Mouse (Mus musculus) ovary, postnatal 14 days (tissue): ENCODE measurements at regions not wholly inside any gene's neighbourhood (a gene's known extent, or its start where the extent isn't known, plus 50 kb on each side); places are given as distances from the start of the nearest gene placed in this dataset.
"Not testable (repeated sequence)": the region's sequence is repeated elsewhere in the genome, so short reads cannot be mapped to it uniquely, and the experiment has no call there.

Experiments
- DNase-seq: peaks from one replicate; pipeline ENCODE4 v3.0.0; 2022; ENCODE audit warnings: low spot score

GRCm38 (mm10) chr8:42442786-42443185 lies 698.5 kb downstream of the Triml1 start:
- DNase-seq: no peak

GRCm38 (mm10) chr8:42402632-42403031 lies 738.7 kb downstream of the Triml1 start:
- DNase-seq: no peak

- DNase-seq: no peak
These were observed 744.4 kb downstream of the Triml1 start for GRCm38 (mm10) chr8:42396886-42397285.

GRCm38 (mm10) chr8:42388816-42389215 lies 752.5 kb downstream of the Triml1 start:
- no peak for DNase-seq

GRCm38 (mm10) chr8:42348073-42348603 lies 793.1 kb downstream of the Triml1 start:
- DNase-seq: no peak

GRCm38 (mm10) chr8:42334708-42335107 lies 806.6 kb downstream of the Triml1 start:
- DNase-seq: no peak

- no peak for DNase-seq
These were observed 816.6 kb downstream of the Triml1 start for GRCm38 (mm10) chr8:42324663-42325062.

GRCm38 (mm10) chr8:42322862-42323261 lies 818.4 kb downstream of the Triml1 start:
- no peak for DNase-seq

- no peak for DNase-seq
These were observed 830.2 kb downstream of the Triml1 start for GRCm38 (mm10) chr8:42311060-42311459.

GRCm38 (mm10) chr8:42291392-42291791 lies 849.9 kb downstream of the Triml1 start:
- no peak for DNase-seq

- no peak for DNase-seq
These were observed 859.3 kb downstream of the Triml1 start for GRCm38 (mm10) chr8:42282011-42282410.

- DNase-seq: no peak
These were observed 836.5 kb upstream of the Frg1 start for GRCm38 (mm10) chr8:42253358-42253757.

- DNase-seq: not testable (repeated sequence)
These were observed 825.4 kb upstream of the Frg1 start for GRCm38 (mm10) chr8:42242321-42242720.

- no peak for DNase-seq
These were observed 803.2 kb upstream of the Frg1 start for GRCm38 (mm10) chr8:42219857-42220600.

- DNase-seq: no peak
These were observed 794.1 kb upstream of the Frg1 start for GRCm38 (mm10) chr8:42210943-42211342.

- no peak for DNase-seq
These were observed 793.1 kb upstream of the Frg1 start for GRCm38 (mm10) chr8:42209989-42210388.

- DNase-seq: no peak
These were observed 780.4 kb upstream of the Frg1 start for GRCm38 (mm10) chr8:42197257-42197656.

- no peak for DNase-seq
These were observed 777.2 kb upstream of the Frg1 start for GRCm38 (mm10) chr8:42193902-42194550.

- no peak for DNase-seq
These were observed 770.2 kb upstream of the Frg1 start for GRCm38 (mm10) chr8:42187083-42187482.

GRCm38 (mm10) chr8:42183288-42183878 lies 766.5 kb upstream of the Frg1 start:
- no peak for DNase-seq

- no peak for DNase-seq
These were observed 745.6 kb upstream of the Frg1 start for GRCm38 (mm10) chr8:42162441-42162840.

- no peak for DNase-seq
These were observed 740.1 kb upstream of the Frg1 start for GRCm38 (mm10) chr8:42157006-42157405.

- DNase-seq: no peak
These were observed 739.7 kb upstream of the Frg1 start for GRCm38 (mm10) chr8:42156588-42156987.
